Mouse (Mus musculus): ENCODE data around the gene Prrg2.

GRCm38 (mm10) chr7:45076501-45076900, 14.0 kb upstream of the Prrg2 start:
- TF ChIP-seq CTCF (IDR thresholded peaks at IDR 0.05; ENCODE audit: borderline replicate concordance, control insufficient read depth, extremely low read depth, insufficient read depth, low read length, poor library complexity) (no peak), POLR2A (IDR thresholded peaks at IDR 0.05; ENCODE audit: control insufficient read depth, extremely low read depth, insufficient read depth, low read length, poor library complexity) (no peak)

All from thymus, adult 2 months (tissue).